Mouse (Mus musculus): ENCODE measurements around the gene Tbl3.

DNA sequence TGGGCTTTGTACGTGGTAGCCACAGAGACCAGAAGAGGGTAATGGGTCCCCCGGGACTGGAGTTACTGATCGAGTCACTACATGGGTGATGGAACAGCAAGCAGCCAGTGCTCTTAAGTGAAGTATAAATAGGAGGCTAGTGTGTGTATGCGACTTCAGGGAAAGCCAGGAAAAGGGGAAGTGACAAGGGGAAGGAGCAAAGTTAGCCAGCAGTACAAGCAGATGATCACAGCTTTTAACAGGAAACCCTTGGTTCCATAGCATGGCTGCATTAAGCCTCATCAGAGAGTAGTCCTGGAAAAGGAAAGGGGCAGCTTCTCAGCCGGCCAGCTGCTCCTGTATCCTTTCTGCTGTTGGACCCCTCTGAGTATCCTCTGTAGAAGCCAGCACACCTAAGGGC is 15.1 kb downstream of the Tbl3 start:
- no peak for TF ChIP-seq POLR2A (IDR thresholded peaks at IDR 0.05; ENCODE audit: low read depth, low read length)
- no peak for TF ChIP-seq CTCF (IDR thresholded peaks at IDR 0.05; ENCODE audit: extremely low read depth, insufficient read length, insufficient replicate concordance, low read depth, low read length)
